Mouse (Mus musculus): ENCODE measurements at regions not wholly inside any gene's neighbourhood (a gene's known extent, or its start where the extent isn't known, plus 50 kb on each side); places are given as distances from the start of the nearest gene placed in this dataset.

DNA sequence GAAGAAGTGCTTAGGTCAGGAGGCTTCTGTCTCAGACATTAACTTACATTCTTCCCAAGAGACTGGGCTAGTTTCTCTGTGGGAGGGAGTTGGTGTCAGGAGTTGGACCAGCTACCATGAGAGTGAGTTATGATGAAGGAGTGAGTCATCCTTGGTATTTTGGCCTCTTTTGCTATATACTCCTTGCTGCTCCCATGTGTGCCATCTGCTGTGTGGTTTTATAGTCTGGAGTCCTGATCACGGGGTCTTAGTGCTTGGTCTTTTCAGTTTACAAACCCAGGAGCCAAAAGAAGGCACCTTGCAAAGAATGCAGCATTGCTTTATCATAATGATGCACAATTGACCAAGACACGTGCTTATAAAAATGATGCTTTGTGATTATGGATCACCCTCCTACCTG lies 56.6 kb downstream of the Zfp503 start:
- ATAC-seq = no peak

DNA sequence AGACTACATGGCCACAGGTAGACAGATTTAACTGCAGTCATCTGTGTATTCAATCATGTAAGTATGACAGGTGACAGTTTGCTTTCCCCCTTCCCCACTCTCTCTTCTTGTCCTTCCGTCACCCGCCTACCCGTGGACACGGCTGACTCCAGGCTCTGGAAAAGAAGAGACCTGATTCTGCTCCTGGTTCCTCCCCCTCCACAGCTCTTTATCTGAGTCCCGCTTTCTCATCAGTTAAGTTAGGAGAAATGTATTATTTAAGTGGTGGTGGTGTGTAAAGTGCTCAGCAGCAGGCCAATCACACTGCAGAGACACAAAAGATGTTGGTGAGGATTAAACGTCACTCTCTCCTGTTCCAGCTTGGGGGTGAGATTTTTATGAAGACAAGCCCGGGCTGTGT lies 57.5 kb downstream of the Zfp503 start:
- TF ChIP-seq EP300 (IDR thresholded peaks at IDR 0.05) (no peak), CTCF (IDR thresholded peaks at IDR 0.05) (no peak)
- Histone ChIP-seq H3K9me3 (ENCODE audit: low read length) (no peaks in the 10 kb centered on the region), H3K27ac (ENCODE audit: low read length) (no peak overlapping the region), H3K4me3 (ENCODE audit: low read depth, low read length) (no peak overlapping the region), H3K4me1 (ENCODE audit: insufficient read depth, low read depth, low read length) (no peaks in the 10 kb centered on the region), H3K4me2 (replicated peaks; ENCODE audit: low read depth, low read length) (no peak overlapping the region), H3K27me3 (replicated peaks; ENCODE audit: insufficient read depth, low read length) (no peaks in the 10 kb centered on the region), H3K36me3 (ENCODE audit: insufficient read depth, low read length) (no peaks in the 10 kb centered on the region), H3K9ac (replicated peaks; ENCODE audit: low read depth) (no peak overlapping the region)
- ATAC-seq (no peak), DNase-seq (ENCODE audit: low spot score) (no peak)
- 60% methylated on average over 7 of the region's 7 CpGs for WGBS

More for the DNA sequence above, 56.6 kb downstream of the Zfp503 start:
- no peak overlapping the region for H3K4me3 ChIP-seq (ENCODE audit: low read depth, low read length)
- no peaks in the 10 kb centered on the region for H3K9me3 ChIP-seq (ENCODE audit: low read length)
- WGBS = 80% methylated on average over 2 of the region's 2 CpGs
- no peak for DNase-seq (ENCODE audit: low spot score)
- no peak overlapping the region for H3K9ac ChIP-seq (replicated peaks; ENCODE audit: low read depth)
- no peak overlapping the region for H3K4me2 ChIP-seq (replicated peaks; ENCODE audit: low read depth, low read length)
- H3K27me3 ChIP-seq (replicated peaks; ENCODE audit: insufficient read depth, low read length) = no peaks in the 10 kb centered on the region
- no peaks in the 10 kb centered on the region for H3K4me1 ChIP-seq (ENCODE audit: insufficient read depth, low read depth, low read length)
- H3K27ac ChIP-seq (ENCODE audit: low read length) = no peak overlapping the region
- TF ChIP-seq EP300 (IDR thresholded peaks at IDR 0.05) (no peak), CTCF (IDR thresholded peaks at IDR 0.05) (no peak)
- no peaks in the 10 kb centered on the region for H3K36me3 ChIP-seq (ENCODE audit: insufficient read depth, low read length)

DNA sequence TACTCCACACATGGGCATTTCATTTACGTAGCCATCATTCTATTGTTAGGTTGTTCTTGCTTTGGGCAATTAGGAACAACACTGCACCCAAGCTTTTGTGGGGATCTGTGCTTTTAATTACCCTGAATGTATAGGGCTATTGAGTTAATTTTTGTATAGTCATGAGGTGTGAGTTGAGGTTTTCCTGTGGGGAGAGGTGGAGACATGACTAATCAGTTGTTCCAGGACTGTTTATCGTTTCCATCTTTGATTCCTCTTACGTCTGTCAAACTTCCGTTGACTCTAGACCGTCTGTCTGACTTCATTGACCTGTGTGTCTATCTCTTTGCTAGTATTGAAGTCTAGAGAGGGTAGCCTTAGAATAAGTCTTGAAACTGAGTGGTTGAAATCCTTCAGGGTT lies 60.4 kb downstream of the Zfp503 start:
- no peaks in the 10 kb centered on the region for H3K4me1 ChIP-seq (ENCODE audit: insufficient read depth, low read depth, low read length)
- no peaks in the 10 kb centered on the region for H3K9me3 ChIP-seq (ENCODE audit: low read length)
- H3K4me2 ChIP-seq (replicated peaks; ENCODE audit: low read depth, low read length) = no peak overlapping the region
- no peaks in the 10 kb centered on the region for H3K27me3 ChIP-seq (replicated peaks; ENCODE audit: insufficient read depth, low read length)
- H3K36me3 ChIP-seq (ENCODE audit: insufficient read depth, low read length) = no peaks in the 10 kb centered on the region
- TF ChIP-seq CTCF (IDR thresholded peaks at IDR 0.05) (no peak), EP300 (IDR thresholded peaks at IDR 0.05) (no peak)
- H3K27ac ChIP-seq (ENCODE audit: low read length) = no peak overlapping the region
- H3K9ac ChIP-seq (replicated peaks; ENCODE audit: low read depth) = no peak overlapping the region
- 47% methylated on average over 5 of the region's 5 CpGs for WGBS
- no peak for DNase-seq (ENCODE audit: low spot score)
- no peak overlapping the region for H3K4me3 ChIP-seq (ENCODE audit: low read depth, low read length)
- no peak for ATAC-seq

DNA sequence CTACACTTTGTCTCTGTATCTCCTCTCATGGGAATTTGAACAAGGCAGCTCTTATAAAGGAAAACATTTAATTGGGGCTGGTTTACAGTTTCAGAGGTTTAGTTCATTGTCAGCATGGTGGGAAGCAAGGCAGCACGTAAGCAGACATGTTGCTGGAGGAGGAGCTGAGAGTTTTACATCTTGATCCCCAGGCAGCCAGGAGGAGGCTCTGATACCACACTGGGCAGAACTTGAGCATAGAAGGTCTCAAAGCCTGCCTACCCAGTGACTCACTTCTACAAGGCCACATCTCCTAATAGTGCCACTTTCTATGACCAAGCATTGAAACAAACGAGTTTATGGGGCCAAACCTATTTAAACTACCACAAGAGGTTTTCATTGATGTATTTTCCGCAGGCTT lies 67.9 kb upstream of the Comtd1 start:
- no peak overlapping the region for H3K9ac ChIP-seq (replicated peaks; ENCODE audit: low read depth)
- DNase-seq (ENCODE audit: low spot score) (no peak), ATAC-seq (no peak)
- 88% methylated on average over 3 of the region's 3 CpGs for WGBS
- no peak overlapping the region for H3K27ac ChIP-seq (ENCODE audit: low read length)
- H3K9me3 ChIP-seq (ENCODE audit: low read length) = no peaks in the 10 kb centered on the region
- TF ChIP-seq EP300 (IDR thresholded peaks at IDR 0.05) = no peak
- no peak for TF ChIP-seq CTCF (IDR thresholded peaks at IDR 0.05)
- no peaks in the 10 kb centered on the region for H3K4me1 ChIP-seq (ENCODE audit: insufficient read depth, low read depth, low read length)
- H3K4me3 ChIP-seq (ENCODE audit: low read depth, low read length) = no peak overlapping the region
- H3K4me2 ChIP-seq (replicated peaks; ENCODE audit: low read depth, low read length) = no peak overlapping the region
- no peaks in the 10 kb centered on the region for H3K36me3 ChIP-seq (ENCODE audit: insufficient read depth, low read length)
- no peaks in the 10 kb centered on the region for H3K27me3 ChIP-seq (replicated peaks; ENCODE audit: insufficient read depth, low read length)

DNA sequence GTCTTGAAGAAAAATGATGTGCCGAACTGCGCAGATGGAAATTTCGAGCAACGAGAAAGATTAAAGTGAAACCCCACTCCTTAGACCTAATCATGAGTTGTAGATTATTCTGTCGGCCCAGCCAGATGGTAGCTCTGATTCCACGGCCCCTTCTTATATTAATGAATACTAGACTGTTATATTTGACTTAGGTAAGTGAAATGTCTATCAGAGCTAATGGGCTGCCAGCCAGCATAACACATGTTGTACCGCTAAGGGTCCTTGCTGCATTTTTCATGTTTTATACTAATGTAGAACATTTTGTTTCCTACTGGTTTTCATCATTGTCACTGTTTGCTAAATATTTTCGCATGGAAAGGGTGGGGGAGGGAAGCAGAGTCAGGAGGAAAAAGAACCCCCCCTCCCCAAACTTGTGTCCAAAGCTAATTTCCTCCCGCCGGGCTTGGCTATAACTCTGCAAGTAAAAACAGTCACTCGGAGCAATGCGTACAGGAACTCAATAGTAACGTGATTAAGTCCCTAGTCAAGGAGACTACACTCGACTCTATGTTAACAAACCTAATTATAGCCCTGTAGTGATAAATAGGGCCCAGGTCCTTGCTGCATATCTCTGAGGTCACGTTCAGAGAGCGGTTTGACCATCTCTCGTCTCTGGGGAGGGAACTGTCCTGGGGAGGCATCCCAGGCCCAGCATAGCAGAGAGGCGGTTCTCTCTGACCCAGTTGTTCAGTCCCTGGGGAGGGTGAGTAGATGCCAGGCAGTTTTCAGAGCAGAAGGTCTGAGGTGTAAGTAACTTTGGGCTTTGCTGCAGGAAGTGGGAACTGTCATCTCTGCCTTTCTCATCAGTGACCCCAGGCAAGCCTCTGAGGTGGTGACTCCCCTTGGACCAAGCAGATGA lies 56.0 kb upstream of the Comtd1 start:
- Histone ChIP-seq H3K9me3 (ENCODE audit: low read length) (no peaks in the 10 kb centered on the region), H3K27ac (ENCODE audit: low read length) (peak overlapping the region; percentile 84), H3K4me2 (replicated peaks; ENCODE audit: low read depth, low read length) (peak overlapping the region; percentile 50), H3K9ac (replicated peaks; ENCODE audit: low read depth) (no peak overlapping the region), H3K4me1 (ENCODE audit: insufficient read depth, low read depth, low read length) (peaks cover 18% of the 10 kb centered on the region; the same call in 1 of the 2 replicates), H3K4me3 (ENCODE audit: low read depth, low read length) (peak overlapping the region; percentile 14; the same call in 1 of the 2 replicates), H3K36me3 (ENCODE audit: insufficient read depth, low read length) (no peaks in the 10 kb centered on the region), H3K27me3 (replicated peaks; ENCODE audit: insufficient read depth, low read length) (no peaks in the 10 kb centered on the region)
- peak; percentile 45 for TF ChIP-seq EP300 (IDR thresholded peaks at IDR 0.05)
- TF ChIP-seq CTCF (IDR thresholded peaks at IDR 0.05) = no peak
- ATAC-seq = peak; percentile 57
- WGBS = 20% methylated on average over 18 of the region's 18 CpGs
- DNase-seq (ENCODE audit: low spot score) = peak; percentile 83

DNA sequence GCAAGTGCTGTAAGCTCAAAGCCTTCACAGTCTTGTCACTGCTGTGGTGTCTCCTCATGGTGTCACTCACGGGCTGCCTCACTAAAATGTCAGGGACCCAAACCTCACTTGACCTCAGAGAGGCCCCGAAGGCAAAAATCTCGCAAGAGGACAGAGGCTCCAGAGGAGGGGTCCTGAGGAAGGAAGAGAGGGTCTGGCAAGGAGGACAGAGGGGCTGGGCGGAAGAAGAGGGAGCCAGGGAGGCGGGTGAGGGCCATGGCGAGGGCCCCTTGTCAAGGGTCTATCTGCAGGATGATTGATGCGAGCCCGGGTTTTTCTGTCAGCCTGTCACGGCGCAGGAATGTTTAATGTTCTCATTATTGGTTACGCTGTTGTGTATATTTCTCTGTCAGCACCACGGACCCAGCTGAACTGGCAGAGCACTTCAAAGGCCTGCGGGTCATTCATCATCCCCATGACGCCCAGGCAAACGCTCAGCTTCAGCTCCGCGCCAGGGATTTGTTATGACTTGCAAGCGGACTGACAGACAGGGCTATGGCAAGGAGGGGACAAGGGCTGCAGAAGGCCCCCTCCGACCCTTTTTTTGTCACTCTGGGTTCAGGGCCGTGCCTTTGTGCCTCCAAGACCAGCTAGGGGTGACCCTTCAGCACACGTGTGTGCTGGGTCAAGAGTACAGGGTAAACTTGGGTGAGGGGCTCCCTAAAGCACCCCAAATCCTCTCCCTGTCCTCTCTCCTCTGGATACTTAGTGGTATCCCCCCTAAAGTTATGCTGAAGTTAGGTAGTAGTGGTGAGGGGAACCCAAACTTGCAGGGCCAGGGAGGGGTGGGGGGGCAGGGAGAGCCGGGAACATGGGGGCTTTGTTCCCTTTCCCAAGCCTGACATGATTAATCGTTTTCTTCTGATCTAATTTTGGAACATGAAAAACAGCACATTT lies 55.1 kb upstream of the Comtd1 start:
- Histone ChIP-seq H3K27ac (ENCODE audit: low read length) (peak overlapping the region; percentile 84), H3K4me3 (ENCODE audit: low read depth, low read length) (peak overlapping the region; percentile 14; the same call in 1 of the 2 replicates), H3K4me1 (ENCODE audit: insufficient read depth, low read depth, low read length) (peaks cover 18% of the 10 kb centered on the region; the same call in 1 of the 2 replicates), H3K4me2 (replicated peaks; ENCODE audit: low read depth, low read length) (peak overlapping the region; percentile 50), H3K9me3 (ENCODE audit: low read length) (no peaks in the 10 kb centered on the region), H3K27me3 (replicated peaks; ENCODE audit: insufficient read depth, low read length) (no peaks in the 10 kb centered on the region), H3K9ac (replicated peaks; ENCODE audit: low read depth) (no peak overlapping the region), H3K36me3 (ENCODE audit: insufficient read depth, low read length) (no peaks in the 10 kb centered on the region)
- 5% methylated on average over 23 of the region's 23 CpGs for WGBS
- TF ChIP-seq EP300 (IDR thresholded peaks at IDR 0.05) (peak; percentile 77), CTCF (IDR thresholded peaks at IDR 0.05) (peak; percentile 60)
- peak; percentile 95 for DNase-seq (ENCODE audit: low spot score)
- peak; percentile 91 for ATAC-seq
